ENCODE assay signal across 8 mouse cellular contexts in the genomic region with DNA sequence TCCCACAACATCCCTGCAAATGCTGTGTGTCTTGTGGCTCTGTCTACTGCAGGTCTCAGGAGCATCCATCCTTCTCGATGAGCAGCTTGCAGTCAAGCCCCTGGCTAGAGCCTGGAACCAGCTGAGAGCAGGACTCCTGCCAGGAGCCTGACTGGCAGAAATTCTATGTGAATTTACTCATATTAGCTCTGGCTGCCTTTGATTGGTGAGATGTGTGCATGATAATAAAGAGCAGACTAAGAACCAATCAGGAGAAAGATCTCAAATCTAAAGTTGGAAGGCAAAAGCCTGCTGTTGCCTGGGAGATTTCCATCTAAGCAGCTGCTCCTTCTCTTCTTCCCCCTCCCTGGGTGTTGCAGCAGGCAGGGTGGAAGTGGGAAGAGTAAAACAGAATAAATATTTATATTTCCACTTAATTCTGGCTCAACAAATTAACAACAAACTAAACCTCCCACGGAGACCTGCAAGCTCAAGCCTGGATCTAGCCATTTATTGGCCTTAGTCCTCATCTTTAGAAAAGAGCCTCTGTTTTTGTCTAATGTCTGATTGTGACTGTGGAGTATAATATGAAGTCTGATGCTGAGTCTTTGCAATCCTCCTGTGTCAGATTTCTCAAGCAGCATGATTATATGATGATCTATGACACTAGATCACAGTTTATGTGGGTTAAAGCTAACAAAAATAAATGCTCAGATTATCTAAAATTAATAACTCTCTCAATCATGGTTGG.
DNase-seq lines count a peak whose midpoint lies in the region; ATAC-seq and TF ChIP-seq lines count a peak whose summit lies in the region.

No protein-coding gene starts in this region.

- no peak for TF ChIP-seq CTCF in forebrain, postnatal 0 days (IDR thresholded peaks at IDR 0.05; ENCODE audit: low read depth)

- H3K4me2 ChIP-seq in forebrain, postnatal 0 days (ENCODE audit: low read depth), result peak overlapping the region; percentile 15
- peak overlapping the region; percentile 2; the same call in 1 of the 2 replicates for H3K4me2 ChIP-seq in midbrain, embryonic 16.5 days (ENCODE audit: low read length)

- no peaks in the 10 kb centered on the region for H3K36me3 ChIP-seq in forebrain, postnatal 0 days (ENCODE audit: insufficient read depth)
- H3K36me3 ChIP-seq in midbrain, embryonic 16.5 days (ENCODE audit: control insufficient read depth, insufficient read depth, low read length), result 0 out of 2 replicates have a peak, but pooled peaks cover 3% of the 10 kb centered on the region

- peak; percentile 96 for ATAC-seq in forebrain, postnatal 0 days
- peak; percentile 89 for ATAC-seq in midbrain, embryonic 16.5 days
- ATAC-seq in megakaryocyte-erythroid progenitor cell, adult 5-6 weeks (replicated peaks; ENCODE audit: low FRiP score, low TSS enrichment, poor library complexity, severe bottlenecking), result no peak

- peak overlapping the region; percentile 19 for H3K4me3 ChIP-seq in forebrain, postnatal 0 days (ENCODE audit: low read depth, low read length)
- H3K4me3 ChIP-seq in midbrain, embryonic 16.5 days (ENCODE audit: low read depth, low read length), result peak overlapping the region; percentile 4

- WGBS in forebrain, postnatal 0 days, result 25% methylated on average over 2 of the region's 2 CpGs
- 45% methylated on average over 2 of the region's 2 CpGs for WGBS in midbrain, embryonic 16.5 days

- peak; percentile 26 for DNase-seq in adrenal gland, postnatal 10 days
- no peak for DNase-seq in adrenal gland, adult 18-20 months (ENCODE audit: low spot score in 2 of 2)
- peak; percentile 41 for DNase-seq in adrenal gland, postnatal 25 days
- peak; percentile 70 for DNase-seq in forebrain, postnatal 0 days
- peak; percentile 67 to 79 for DNase-seq in left cerebral cortex, adult 18-20 months (ENCODE audit: low spot score in 2 of 2)
- DNase-seq in thymus, postnatal 4 days, result no peak

- H3K9me3 ChIP-seq in forebrain, postnatal 0 days (ENCODE audit: low read length), result no peaks in the 10 kb centered on the region
- H3K9me3 ChIP-seq in midbrain, embryonic 16.5 days (replicated peaks; ENCODE audit: control insufficient read depth, low read length, poor library complexity, severe bottlenecking), result no peaks in the 10 kb centered on the region

- no peaks in the 10 kb centered on the region for H3K27me3 ChIP-seq in forebrain, postnatal 0 days (ENCODE audit: insufficient read depth, low read length)
- H3K27me3 ChIP-seq in midbrain, embryonic 16.5 days (ENCODE audit: control insufficient read depth, insufficient read depth, low read depth, low read length), result no peaks in the 10 kb centered on the region

- no peaks in the 10 kb centered on the region for H3K4me1 ChIP-seq in forebrain, postnatal 0 days (ENCODE audit: insufficient read depth)
- no peaks in the 10 kb centered on the region for H3K4me1 ChIP-seq in midbrain, embryonic 16.5 days (ENCODE audit: control insufficient read depth, insufficient read depth, low read length)

- H3K27ac ChIP-seq in forebrain, postnatal 0 days (ENCODE audit: low read depth, low read length), result peak overlapping the region; percentile 59
- peak overlapping the region; percentile 57; the same call in 1 of the 2 replicates for H3K27ac ChIP-seq in midbrain, embryonic 16.5 days (ENCODE audit: low read length)

- no peak overlapping the region for H3K9ac ChIP-seq in forebrain, postnatal 0 days
- no peak overlapping the region for H3K9ac ChIP-seq in midbrain, embryonic 16.5 days (ENCODE audit: low read depth, low read length)

Comparison
In these comparisons a context has a peak if more than half of its experiments do, and no peak if none do; other contexts are left out.
1. DNase-seq: peak in adrenal gland, postnatal 10 days (single experiment), adrenal gland, postnatal 25 days (single experiment), forebrain, postnatal 0 days (single experiment) and left cerebral cortex, adult 18-20 months (2 of 2); none in adrenal gland, adult 18-20 months (0 of 2) and thymus, postnatal 4 days (single experiment).